Mouse (Mus musculus): ENCODE data around the gene Irs2. TPM values are rescaled to one million over a fixed set of nuclear protein-coding genes. Genes with fewer than 3 reads are reported as not detected.

Irs2 gene
- polyA plus RNA-seq, 1 experiment from 2014 or later: 9.7 TPM

- Histone ChIP-seq H3K4me3 (no peak overlapping the region), H3K27ac (peak overlapping the region; percentile 32; the same call in 1 of the 2 replicates), H3K9me3 (replicated peaks) (no peaks in the 10 kb centered on the region), H3K36me3 (no peaks in the 10 kb centered on the region), H3K4me1 (peaks cover 29% of the 10 kb centered on the region), H3K27me3 (ENCODE audit: low read depth, poor library complexity, severe bottlenecking) (no peaks in the 10 kb centered on the region)
- no peak for DNase-seq (ENCODE audit: low spot score)
- 55% methylated on average over 11 of the region's 11 CpGs for WGBS
These were observed 54.8 kb downstream of the Irs2 start for GRCm38 (mm10) chr8:10953346-10954053.

GRCm38 (mm10) chr8:10952706-10953105 is 55.6 kb downstream of the Irs2 start:
- no peak for DNase-seq (ENCODE audit: low spot score)
- Histone ChIP-seq H3K36me3 (no peaks in the 10 kb centered on the region), H3K27ac (peak overlapping the region; percentile 79), H3K27me3 (ENCODE audit: low read depth, poor library complexity, severe bottlenecking) (no peaks in the 10 kb centered on the region), H3K4me3 (no peak overlapping the region), H3K4me1 (peaks cover 32% of the 10 kb centered on the region), H3K9me3 (replicated peaks) (no peaks in the 10 kb centered on the region)
- WGBS: 53% methylated on average over 5 of the region's 5 CpGs

- H3K27ac ChIP-seq: peak overlapping the region; percentile 79
These were observed 56.0 kb downstream of the Irs2 start for GRCm38 (mm10) chr8:10952235-10952634.

GRCm38 (mm10) chr8:10951567-10951966 is 56.7 kb downstream of the Irs2 start:
- peaks cover 36% of the 10 kb centered on the region for H3K4me1 ChIP-seq
- no peak for DNase-seq (ENCODE audit: low spot score)
- H3K9me3 ChIP-seq (replicated peaks): no peaks in the 10 kb centered on the region
- H3K4me3 ChIP-seq: no peak overlapping the region
- H3K27ac ChIP-seq: peak overlapping the region; percentile 79
- no peaks in the 10 kb centered on the region for H3K27me3 ChIP-seq (ENCODE audit: low read depth, poor library complexity, severe bottlenecking)
- no peaks in the 10 kb centered on the region for H3K36me3 ChIP-seq
- 47% methylated on average over 4 of the region's 4 CpGs for WGBS

More at GRCm38 (mm10) chr8:10952235-10952634, 56.0 kb downstream of the Irs2 start:
- Histone ChIP-seq H3K4me3 (no peak overlapping the region), H3K36me3 (no peaks in the 10 kb centered on the region), H3K9me3 (replicated peaks) (no peaks in the 10 kb centered on the region), H3K27me3 (ENCODE audit: low read depth, poor library complexity, severe bottlenecking) (no peaks in the 10 kb centered on the region), H3K4me1 (peaks cover 32% of the 10 kb centered on the region)
- DNase-seq (ENCODE audit: low spot score): no peak
- WGBS: 79% methylated on average over 2 of the region's 2 CpGs

- H3K4me3 ChIP-seq: peak overlapping the region; percentile 33
- H3K27me3 ChIP-seq (ENCODE audit: low read depth, poor library complexity, severe bottlenecking): peaks cover 20% of the 10 kb centered on the region; the same call in 1 of the 2 replicates
- H3K4me1 ChIP-seq: peaks cover 32% of the 10 kb centered on the region
- H3K9me3 ChIP-seq (replicated peaks): no peaks in the 10 kb centered on the region
- no peaks in the 10 kb centered on the region for H3K36me3 ChIP-seq
- DNase-seq (ENCODE audit: low spot score): peak; percentile 85
- peak overlapping the region; percentile 86 for H3K27ac ChIP-seq
- WGBS: 6% methylated on average over 23 of the region's 23 CpGs
These were observed 62.1 kb downstream of the Irs2 start for GRCm38 (mm10) chr8:10945939-10946740.

- Histone ChIP-seq H3K4me1 (peaks cover 32% of the 10 kb centered on the region), H3K27ac (peak overlapping the region; percentile 86), H3K4me3 (no peak overlapping the region), H3K9me3 (replicated peaks) (no peaks in the 10 kb centered on the region), H3K27me3 (ENCODE audit: low read depth, poor library complexity, severe bottlenecking) (peaks cover 20% of the 10 kb centered on the region; the same call in 1 of the 2 replicates), H3K36me3 (no peaks in the 10 kb centered on the region)
- 73% methylated on average over 2 of the region's 2 CpGs for WGBS
- no peak for DNase-seq (ENCODE audit: low spot score)
These were observed 62.8 kb downstream of the Irs2 start for GRCm38 (mm10) chr8:10945490-10945889.

- 87% methylated on average over 9 of the region's 9 CpGs for WGBS
- DNase-seq (ENCODE audit: low spot score): no peak
- no peak overlapping the region for H3K4me3 ChIP-seq
- H3K27ac ChIP-seq: no peak overlapping the region
- H3K36me3 ChIP-seq: no peaks in the 10 kb centered on the region
- H3K9me3 ChIP-seq (replicated peaks): no peaks in the 10 kb centered on the region
- peaks cover 23% of the 10 kb centered on the region; the same call in 1 of the 2 replicates for H3K27me3 ChIP-seq (ENCODE audit: low read depth, poor library complexity, severe bottlenecking)
- peaks cover 44% of the 10 kb centered on the region for H3K4me1 ChIP-seq
These were observed 64.8 kb downstream of the Irs2 start for GRCm38 (mm10) chr8:10943314-10944060.

GRCm38 (mm10) chr8:10939883-10940282 is 68.4 kb downstream of the Irs2 start:
- Histone ChIP-seq H3K4me1 (peaks cover 25% of the 10 kb centered on the region), H3K27ac (no peak overlapping the region; the same call in 1 of the 2 replicates), H3K36me3 (no peaks in the 10 kb centered on the region), H3K9me3 (replicated peaks) (no peaks in the 10 kb centered on the region), H3K27me3 (ENCODE audit: low read depth, poor library complexity, severe bottlenecking) (peaks cover 38% of the 10 kb centered on the region; the same call in 1 of the 2 replicates), H3K4me3 (no peak overlapping the region)
- 48% methylated on average over 6 of the region's 6 CpGs for WGBS
- no peak for DNase-seq (ENCODE audit: low spot score)

GRCm38 (mm10) chr8:10939210-10939782 is 69.0 kb downstream of the Irs2 start:
- Histone ChIP-seq H3K27me3 (ENCODE audit: low read depth, poor library complexity, severe bottlenecking) (peaks cover 38% of the 10 kb centered on the region; the same call in 1 of the 2 replicates), H3K4me3 (no peak overlapping the region), H3K4me1 (peaks cover 25% of the 10 kb centered on the region), H3K9me3 (replicated peaks) (no peaks in the 10 kb centered on the region), H3K36me3 (no peaks in the 10 kb centered on the region), H3K27ac (no peak overlapping the region)
- no peak for DNase-seq (ENCODE audit: low spot score)
- WGBS: 74% methylated on average over 3 of the region's 3 CpGs

- Histone ChIP-seq H3K36me3 (no peaks in the 10 kb centered on the region), H3K27me3 (ENCODE audit: low read depth, poor library complexity, severe bottlenecking) (peaks cover 34% of the 10 kb centered on the region; the same call in 1 of the 2 replicates), H3K27ac (no peak overlapping the region), H3K4me1 (peaks cover 25% of the 10 kb centered on the region), H3K9me3 (replicated peaks) (no peaks in the 10 kb centered on the region), H3K4me3 (no peak overlapping the region)
- WGBS: 91% methylated on average over 6 of the region's 6 CpGs
- DNase-seq (ENCODE audit: low spot score): no peak
These were observed 70.0 kb downstream of the Irs2 start for GRCm38 (mm10) chr8:10938284-10938683.

GRCm38 (mm10) chr8:10936646-10937045 is 71.6 kb downstream of the Irs2 start:
- H3K4me3 ChIP-seq: no peak overlapping the region
- H3K36me3 ChIP-seq: no peaks in the 10 kb centered on the region
- H3K27me3 ChIP-seq (ENCODE audit: low read depth, poor library complexity, severe bottlenecking): peaks cover 17% of the 10 kb centered on the region; the same call in 1 of the 2 replicates
- WGBS: 88% methylated on average over 9 of the region's 9 CpGs
- no peak overlapping the region for H3K27ac ChIP-seq
- peaks cover 28% of the 10 kb centered on the region for H3K4me1 ChIP-seq
- no peaks in the 10 kb centered on the region for H3K9me3 ChIP-seq (replicated peaks)
- DNase-seq (ENCODE audit: low spot score): no peak

GRCm38 (mm10) chr8:10935231-10935630 is 73.0 kb downstream of the Irs2 start:
- no peak for DNase-seq (ENCODE audit: low spot score)
- 73% methylated on average over 8 of the region's 8 CpGs for WGBS
- Histone ChIP-seq H3K27me3 (ENCODE audit: low read depth, poor library complexity, severe bottlenecking) (peaks cover 17% of the 10 kb centered on the region; the same call in 1 of the 2 replicates), H3K27ac (peak overlapping the region; percentile 47; the same call in 1 of the 2 replicates), H3K4me1 (peaks cover 24% of the 10 kb centered on the region), H3K4me3 (no peak overlapping the region), H3K9me3 (replicated peaks) (no peaks in the 10 kb centered on the region), H3K36me3 (no peaks in the 10 kb centered on the region)

Measured in limb, embryonic 10.5 days (tissue).